8 mouse cellular contexts compared by ENCODE assay signal in the genomic region with DNA sequence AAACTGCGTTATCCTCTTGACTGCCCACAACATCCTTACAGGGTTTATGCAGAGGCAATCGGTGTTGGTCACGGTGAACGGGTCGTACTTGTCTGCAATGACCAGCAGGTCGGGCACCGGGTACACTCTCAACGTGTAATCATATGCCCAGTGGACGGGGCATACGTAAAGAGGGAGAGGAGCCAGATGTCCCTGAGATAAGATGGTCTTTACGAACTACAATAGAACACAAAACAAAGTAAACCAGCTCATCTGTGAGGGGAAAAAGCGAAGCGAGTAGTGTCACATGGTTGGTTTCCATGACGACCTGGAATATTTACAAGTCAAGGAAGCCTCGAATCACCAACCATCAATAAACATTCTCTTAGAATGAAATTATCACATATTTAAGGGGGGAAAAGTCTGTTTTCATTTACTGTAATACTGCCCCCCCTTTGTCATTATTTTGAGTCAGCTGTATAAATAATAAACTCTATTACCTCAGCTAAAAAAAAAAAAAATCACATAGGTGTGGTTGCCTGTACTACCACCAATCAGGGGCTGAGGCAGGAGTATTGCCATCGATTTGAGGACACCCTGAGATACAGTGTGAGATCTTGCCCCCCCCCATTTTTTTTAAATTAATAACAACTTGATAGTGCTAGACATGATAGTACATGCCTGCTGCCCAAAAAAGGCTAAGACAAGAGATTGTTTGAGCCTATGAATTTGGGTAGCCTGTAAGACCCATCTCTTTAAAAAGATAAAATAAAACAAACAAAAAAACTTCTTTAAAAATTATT. TPM values are rescaled to one million over a fixed set of nuclear protein-coding genes. Genes with fewer than 3 reads are reported as not detected.
DNase-seq lines count a peak whose midpoint lies in the region; ATAC-seq and TF ChIP-seq lines count a peak whose summit lies in the region.
"Had no signal": no experiment of that assay in that cellular context is flagged by ENCODE, and none has a peak within 500 bp of the region (broad histone marks: within the 10 kb centered on the region; RNA-seq: fewer than 3 reads in every experiment).

A gene (minus strand): TSS at position 216 of the 782 bp plus-strand sequence.

- no peak within 1 kb of the TSS for H3K4me3 ChIP-seq in C2C12 (ENCODE audit: insufficient read depth, poor library complexity, severe bottlenecking)
- no peak within 1 kb of the TSS for H3K4me3 ChIP-seq in forebrain, embryonic 10.5 days
- no peak within 1 kb of the TSS for H3K4me3 ChIP-seq in liver, embryonic 15.5 days (replicated peaks)

- no peak within 1 kb of the TSS for H3K4me2 ChIP-seq in liver, embryonic 15.5 days

- no peak within 1 kb of the TSS for H3K9ac ChIP-seq in liver, embryonic 15.5 days

- WGBS in forebrain, embryonic 10.5 days: 93% methylated on average over 16 of the region's 16 CpGs
- WGBS in liver, embryonic 15.5 days (ENCODE audit: insufficient replicate concordance): 80% methylated on average over 16 of the region's 16 CpGs

- peaks cover 18% of the 10 kb centered on the region for H3K79me2 ChIP-seq in C2C12 (ENCODE audit: control insufficient read depth, insufficient read depth)

- no peak within 1 kb of the TSS for H3K27ac ChIP-seq in forebrain, embryonic 10.5 days
- no peak within 1 kb of the TSS for H3K27ac ChIP-seq in liver, embryonic 15.5 days (replicated peaks)

- H3K4me1 ChIP-seq in forebrain, embryonic 10.5 days: peaks cover under 1% of the 10 kb centered on the region
- H3K4me1 ChIP-seq in liver, embryonic 15.5 days (replicated peaks): peaks cover 8% of the 10 kb centered on the region

- H3K9me3 ChIP-seq in forebrain, embryonic 10.5 days: no peaks in the 10 kb centered on the region
- no peaks in the 10 kb centered on the region for H3K9me3 ChIP-seq in liver, embryonic 15.5 days (replicated peaks)

- no peak for ATAC-seq in liver, embryonic 15.5 days (ENCODE audit: insufficient read depth)

- H3ac ChIP-seq in C2C12 (ENCODE audit: control insufficient read depth, insufficient read length, low read depth): no peak within 1 kb of the TSS

- peak; percentile 67 for DNase-seq in CD4-positive, CD25-positive, alpha-beta regulatory T cell, adult 2 months (ENCODE audit: low read depth, low spot score)
- DNase-seq in forebrain, embryonic 10.5 days (ENCODE audit: extremely low spot score, low spot score): no peak
- no peak for DNase-seq in right cerebral cortex, postnatal 25 days
- DNase-seq in adrenal gland, postnatal 25 days: no peak
- no peak for DNase-seq in yolk sac, embryonic 10.5 days (ENCODE audit: low spot score)
- DNase-seq: lung, adult 2 months had no signal

- H3K79me3 ChIP-seq in C2C12 (ENCODE audit: low read depth): peaks cover 8% of the 10 kb centered on the region

- H3K36me3 ChIP-seq in C2C12 (ENCODE audit: control insufficient read depth, insufficient read depth): peaks cover 51% of the 10 kb centered on the region
- peaks cover 93% of the 10 kb centered on the region for H3K36me3 ChIP-seq in forebrain, embryonic 10.5 days (replicated peaks)
- peaks cover 78% of the 10 kb centered on the region for H3K36me3 ChIP-seq in liver, embryonic 15.5 days (replicated peaks)

- no peak for TF ChIP-seq CTCF in C2C12 (IDR thresholded peaks at IDR 0.05; ENCODE audit: control insufficient read depth, insufficient read depth, insufficient read length)

- no peaks in the 10 kb centered on the region for H3K27me3 ChIP-seq in C2C12 (ENCODE audit: control insufficient read depth, insufficient read depth, insufficient read length)
- H3K27me3 ChIP-seq in forebrain, embryonic 10.5 days (ENCODE audit: poor library complexity, severe bottlenecking): no peaks in the 10 kb centered on the region
- no peaks in the 10 kb centered on the region for H3K27me3 ChIP-seq in liver, embryonic 15.5 days

TF ChIP-seq in C2C12, 6 proteins besides CTCF, POLR2A, EP300 and RAD21:
- TF ChIP-seq MAX (IDR thresholded peaks at IDR 0.05): no peak
- TF ChIP-seq FOSL1 (IDR thresholded peaks at IDR 0.05; ENCODE audit: insufficient read depth, low read length, poor library complexity, severe bottlenecking): no peak
- TF ChIP-seq USF1 (IDR thresholded peaks at IDR 0.05; ENCODE audit: low read depth): no peak
- TF ChIP-seq MYOG (IDR thresholded peaks at IDR 0.05; ENCODE audit: control insufficient read depth, extremely low read depth, insufficient read length): no peak
- TF ChIP-seq MYOD1 (IDR thresholded peaks at IDR 0.05; ENCODE audit: control insufficient read depth, insufficient read length, low read depth): no peak
- no peak for TF ChIP-seq CEBPB (IDR thresholded peaks at IDR 0.05; ENCODE audit: low read depth)

RNA-seq across cellular contexts. Expression of the gene that starts here (rescaled TPM):
- polyA plus RNA-seq in C2C12 (2012; fragmentation: generic; extraction: Trizol): 14.2 TPM
- 51.8 and 59.4 TPM in 2 replicates for polyA plus RNA-seq in forebrain, embryonic 10.5 days (2016; fragmentation: Nextera tagmentation; extraction: Ambion mirVana)
- polyA plus RNA-seq in liver, embryonic 15.5 days (2015; fragmentation: Nextera tagmentation; extraction: Ambion mirVana): 16.7 and 17.5 TPM in 2 replicates
- 5.4 and 6.9 TPM in 2 replicates for total RNA-seq in adrenal gland, postnatal 25 days (2021)
- polyA plus RNA-seq: lung, adult 2 months had no signal
